Mouse (Mus musculus): ENCODE results near the gene Plce1.
"Not testable (repeated sequence)": the region's sequence is repeated elsewhere in the genome, so short reads cannot be mapped to it uniquely, and the experiment has no call there.

Gene Plce1

GRCm38 (mm10) chr19:38632251-38632650 lies 151.3 kb downstream of the Plce1 start:
- no peak for DNase-seq (ENCODE audit: low read depth, low spot score)

GRCm38 (mm10) chr19:38633306-38633705 lies 152.4 kb downstream of the Plce1 start:
- DNase-seq (ENCODE audit: low read depth, low spot score): no peak

- no peak for DNase-seq (ENCODE audit: low read depth, low spot score)
These were observed 158.1 kb downstream of the Plce1 start for GRCm38 (mm10) chr19:38639050-38639449.

- DNase-seq (ENCODE audit: low read depth, low spot score): no peak
These were observed 158.9 kb downstream of the Plce1 start for GRCm38 (mm10) chr19:38639805-38640204.

GRCm38 (mm10) chr19:38642515-38642914 lies 161.6 kb downstream of the Plce1 start:
- DNase-seq (ENCODE audit: low read depth, low spot score): not testable (repeated sequence)

GRCm38 (mm10) chr19:38644871-38645595 lies 164.1 kb downstream of the Plce1 start:
- DNase-seq (ENCODE audit: low read depth, low spot score): no peak

- DNase-seq (ENCODE audit: low read depth, low spot score): no peak
These were observed 177.1 kb downstream of the Plce1 start for GRCm38 (mm10) chr19:38657980-38658379.

GRCm38 (mm10) chr19:38665398-38665797 lies 184.5 kb downstream of the Plce1 start:
- DNase-seq (ENCODE audit: low read depth, low spot score): no peak

GRCm38 (mm10) chr19:38672015-38672600 lies 191.2 kb downstream of the Plce1 start:
- DNase-seq (ENCODE audit: low read depth, low spot score): no peak

GRCm38 (mm10) chr19:38673936-38674335 lies 193.0 kb downstream of the Plce1 start:
- DNase-seq (ENCODE audit: low read depth, low spot score): no peak

- no peak for DNase-seq (ENCODE audit: low read depth, low spot score)
These were observed 197.7 kb downstream of the Plce1 start for GRCm38 (mm10) chr19:38678655-38679054.

- no peak for DNase-seq (ENCODE audit: low read depth, low spot score)
These were observed 198.6 kb downstream of the Plce1 start for GRCm38 (mm10) chr19:38679520-38679919.

GRCm38 (mm10) chr19:38687326-38687725 lies 206.4 kb downstream of the Plce1 start:
- DNase-seq (ENCODE audit: low read depth, low spot score): no peak

GRCm38 (mm10) chr19:38688741-38689507 lies 208.0 kb downstream of the Plce1 start:
- no peak for DNase-seq (ENCODE audit: low read depth, low spot score)

- no peak for DNase-seq (ENCODE audit: low read depth, low spot score)
These were observed 209.4 kb downstream of the Plce1 start for GRCm38 (mm10) chr19:38690276-38690675.

GRCm38 (mm10) chr19:38691533-38691932 lies 210.6 kb downstream of the Plce1 start:
- no peak for DNase-seq (ENCODE audit: low read depth, low spot score)

- no peak for DNase-seq (ENCODE audit: low read depth, low spot score)
These were observed 212.4 kb downstream of the Plce1 start for GRCm38 (mm10) chr19:38693331-38693730.

- no peak for DNase-seq (ENCODE audit: low read depth, low spot score)
These were observed 212.9 kb downstream of the Plce1 start for GRCm38 (mm10) chr19:38693769-38694168.

- DNase-seq (ENCODE audit: low read depth, low spot score): no peak
These were observed 220.9 kb downstream of the Plce1 start for GRCm38 (mm10) chr19:38701776-38702175.

- DNase-seq (ENCODE audit: low read depth, low spot score): no peak
These were observed 223.8 kb downstream of the Plce1 start for GRCm38 (mm10) chr19:38704742-38705141.

- no peak for DNase-seq (ENCODE audit: low read depth, low spot score)
These were observed 224.3 kb downstream of the Plce1 start for GRCm38 (mm10) chr19:38705244-38705643.

GRCm38 (mm10) chr19:38706449-38706848 lies 225.5 kb downstream of the Plce1 start:
- no peak for DNase-seq (ENCODE audit: low read depth, low spot score)

- DNase-seq (ENCODE audit: low read depth, low spot score): no peak
These were observed 228.5 kb downstream of the Plce1 start for GRCm38 (mm10) chr19:38709376-38709775.
